Mouse (Mus musculus): ENCODE results near the gene Tmem150a. TPM values are rescaled to one million over a fixed set of nuclear protein-coding genes. Genes with fewer than 3 reads are reported as not detected.

Gene Tmem150a
- total RNA-seq (2017), result 1.1 and 1.2 TPM in 2 replicates

- peak; percentile 42 to 61 for ATAC-seq (replicated peaks in 1 of 2; ENCODE audit: insufficient read depth in 1 of 2, low FRiP score in 2 of 2, low TSS enrichment in 1 of 2, low read depth in 1 of 2, poor library complexity in 2 of 2, severe bottlenecking in 2 of 2)
Measured at GRCm38 (mm10) chr6:72355066-72355911, at the start of gene Tmem150a. Tmem150a (plus strand) TSS chr6:72355447.

GRCm38 (mm10) chr6:72312198-72312597 is 43.0 kb upstream of the Tmem150a start:
- no peak for ATAC-seq (replicated peaks in 1 of 2; ENCODE audit: insufficient read depth in 1 of 2, low FRiP score in 2 of 2, low TSS enrichment in 1 of 2, low read depth in 1 of 2, poor library complexity in 2 of 2, severe bottlenecking in 2 of 2)

GRCm38 (mm10) chr6:72313124-72313867 is 42.0 kb upstream of the Tmem150a start:
- no peak for ATAC-seq (replicated peaks in 1 of 2; ENCODE audit: insufficient read depth in 1 of 2, low FRiP score in 2 of 2, low TSS enrichment in 1 of 2, low read depth in 1 of 2, poor library complexity in 2 of 2, severe bottlenecking in 2 of 2)

- ATAC-seq (replicated peaks in 1 of 2; ENCODE audit: insufficient read depth in 1 of 2, low FRiP score in 2 of 2, low TSS enrichment in 1 of 2, low read depth in 1 of 2, poor library complexity in 2 of 2, severe bottlenecking in 2 of 2), result no peak
Measured at GRCm38 (mm10) chr6:72315384-72315783, 39.9 kb upstream of the Tmem150a start.

- no peak for ATAC-seq (replicated peaks in 1 of 2; ENCODE audit: insufficient read depth in 1 of 2, low FRiP score in 2 of 2, low TSS enrichment in 1 of 2, low read depth in 1 of 2, poor library complexity in 2 of 2, severe bottlenecking in 2 of 2)
Measured at GRCm38 (mm10) chr6:72316044-72316443, 39.2 kb upstream of the Tmem150a start.

GRCm38 (mm10) chr6:72318440-72318839 is 36.8 kb upstream of the Tmem150a start:
- no peak; a peak in 2 of 4 replicates for ATAC-seq (replicated peaks in 1 of 2; ENCODE audit: insufficient read depth in 1 of 2, low FRiP score in 2 of 2, low TSS enrichment in 1 of 2, low read depth in 1 of 2, poor library complexity in 2 of 2, severe bottlenecking in 2 of 2)

- ATAC-seq (replicated peaks in 1 of 2; ENCODE audit: insufficient read depth in 1 of 2, low FRiP score in 2 of 2, low TSS enrichment in 1 of 2, low read depth in 1 of 2, poor library complexity in 2 of 2, severe bottlenecking in 2 of 2), result peak; percentile 47 to 62; a peak in 3 of 4 replicates
Measured at GRCm38 (mm10) chr6:72319019-72319418, 36.2 kb upstream of the Tmem150a start.

- ATAC-seq (replicated peaks in 1 of 2; ENCODE audit: insufficient read depth in 1 of 2, low FRiP score in 2 of 2, low TSS enrichment in 1 of 2, low read depth in 1 of 2, poor library complexity in 2 of 2, severe bottlenecking in 2 of 2), result no peak
Measured at GRCm38 (mm10) chr6:72322936-72323335, 32.3 kb upstream of the Tmem150a start.

GRCm38 (mm10) chr6:72323786-72324508 is 31.3 kb upstream of the Tmem150a start:
- ATAC-seq (replicated peaks in 1 of 2; ENCODE audit: insufficient read depth in 1 of 2, low FRiP score in 2 of 2, low TSS enrichment in 1 of 2, low read depth in 1 of 2, poor library complexity in 2 of 2, severe bottlenecking in 2 of 2), result no peak

- peak; percentile 49 to 59 for ATAC-seq (replicated peaks in 1 of 2; ENCODE audit: insufficient read depth in 1 of 2, low FRiP score in 2 of 2, low TSS enrichment in 1 of 2, low read depth in 1 of 2, poor library complexity in 2 of 2, severe bottlenecking in 2 of 2)
Measured at GRCm38 (mm10) chr6:72326274-72326673, 29.0 kb upstream of the Tmem150a start.

GRCm38 (mm10) chr6:72329019-72329418 is 26.2 kb upstream of the Tmem150a start:
- peak in 1 of 2 experiments; percentile 16; a peak in 1 of 4 replicates for ATAC-seq (replicated peaks in 1 of 2; ENCODE audit: insufficient read depth in 1 of 2, low FRiP score in 2 of 2, low TSS enrichment in 1 of 2, low read depth in 1 of 2, poor library complexity in 2 of 2, severe bottlenecking in 2 of 2)

GRCm38 (mm10) chr6:72330133-72330532 is 25.1 kb upstream of the Tmem150a start:
- peak in 1 of 2 experiments; percentile 81; a peak in 2 of 4 replicates for ATAC-seq (replicated peaks in 1 of 2; ENCODE audit: insufficient read depth in 1 of 2, low FRiP score in 2 of 2, low TSS enrichment in 1 of 2, low read depth in 1 of 2, poor library complexity in 2 of 2, severe bottlenecking in 2 of 2)

GRCm38 (mm10) chr6:72333111-72333510 is 22.1 kb upstream of the Tmem150a start:
- peak in 1 of 2 experiments; percentile 58; a peak in 1 of 4 replicates for ATAC-seq (replicated peaks in 1 of 2; ENCODE audit: insufficient read depth in 1 of 2, low FRiP score in 2 of 2, low TSS enrichment in 1 of 2, low read depth in 1 of 2, poor library complexity in 2 of 2, severe bottlenecking in 2 of 2)

- ATAC-seq (replicated peaks in 1 of 2; ENCODE audit: insufficient read depth in 1 of 2, low FRiP score in 2 of 2, low TSS enrichment in 1 of 2, low read depth in 1 of 2, poor library complexity in 2 of 2, severe bottlenecking in 2 of 2), result no peak
Measured at GRCm38 (mm10) chr6:72340481-72340880, 14.8 kb upstream of the Tmem150a start.

GRCm38 (mm10) chr6:72344396-72345073 is 10.7 kb upstream of the Tmem150a start:
- no peak for ATAC-seq (replicated peaks in 1 of 2; ENCODE audit: insufficient read depth in 1 of 2, low FRiP score in 2 of 2, low TSS enrichment in 1 of 2, low read depth in 1 of 2, poor library complexity in 2 of 2, severe bottlenecking in 2 of 2)

- ATAC-seq (replicated peaks in 1 of 2; ENCODE audit: insufficient read depth in 1 of 2, low FRiP score in 2 of 2, low TSS enrichment in 1 of 2, low read depth in 1 of 2, poor library complexity in 2 of 2, severe bottlenecking in 2 of 2), result peak; percentile 73 to 79
Measured at GRCm38 (mm10) chr6:72345074-72345567, 10.1 kb upstream of the Tmem150a start, which contains the start of gene Usp39. Usp39 (minus strand) TSS chr6:72345184.

- ATAC-seq (replicated peaks in 1 of 2; ENCODE audit: insufficient read depth in 1 of 2, low FRiP score in 2 of 2, low TSS enrichment in 1 of 2, low read depth in 1 of 2, poor library complexity in 2 of 2, severe bottlenecking in 2 of 2), result no peak
Measured at GRCm38 (mm10) chr6:72345633-72346032, 9.6 kb upstream of the Tmem150a start.
